Mouse (Mus musculus) right cerebral cortex, postnatal 10 days (tissue): ENCODE data around the gene Cubn.
A peak's percentile ranks its signal among the peaks of the same experiment; 100 is the strongest.

Experiments used
- DNase-seq, 2 experiments: peaks; one replicate each; pipeline ENCODE4 v3.0.0; 2021; ENCODE audit warnings: low spot score in 2 of 2

Cubn gene

GRCm38 (mm10) chr2:13491734-13492133 lies at the start of gene Cubn:
Gene Cubn (minus strand): TSS chr2:13491813.
- no peak for DNase-seq

- no peak for DNase-seq
These were observed 48.2 kb upstream of the Cubn start for GRCm38 (mm10) chr2:13539860-13540259.

GRCm38 (mm10) chr2:13538704-13539377 lies 47.2 kb upstream of the Cubn start:
- DNase-seq = no peak

- DNase-seq = no peak
These were observed 46.6 kb upstream of the Cubn start for GRCm38 (mm10) chr2:13538258-13538657.

GRCm38 (mm10) chr2:13537733-13538132 lies 46.1 kb upstream of the Cubn start:
- no peak for DNase-seq

GRCm38 (mm10) chr2:13536747-13537146 lies 45.1 kb upstream of the Cubn start:
- no peak for DNase-seq

- DNase-seq = no peak
These were observed 39.0 kb upstream of the Cubn start for GRCm38 (mm10) chr2:13530639-13531038.

GRCm38 (mm10) chr2:13529253-13529933 lies 37.8 kb upstream of the Cubn start:
- no peak for DNase-seq

GRCm38 (mm10) chr2:13527531-13527930 lies 35.9 kb upstream of the Cubn start:
- DNase-seq = no peak

GRCm38 (mm10) chr2:13527125-13527524 lies 35.5 kb upstream of the Cubn start:
- DNase-seq = no peak

GRCm38 (mm10) chr2:13526205-13526604 lies 34.6 kb upstream of the Cubn start:
- no peak for DNase-seq

- DNase-seq = peak; percentile 48 to 64
These were observed 32.2 kb upstream of the Cubn start for GRCm38 (mm10) chr2:13523540-13524456.

GRCm38 (mm10) chr2:13522106-13522505 lies 30.5 kb upstream of the Cubn start:
- no peak for DNase-seq

- no peak for DNase-seq
These were observed 23.3 kb upstream of the Cubn start for GRCm38 (mm10) chr2:13514949-13515348.

GRCm38 (mm10) chr2:13502717-13503116 lies 11.1 kb upstream of the Cubn start:
- DNase-seq = no peak

GRCm38 (mm10) chr2:13501553-13501952 lies 9.9 kb upstream of the Cubn start:
- no peak for DNase-seq

GRCm38 (mm10) chr2:13500298-13500999 lies 8.8 kb upstream of the Cubn start:
- DNase-seq = peak in 1 of 2 experiments; percentile 47

- DNase-seq = no peak
These were observed 7.6 kb upstream of the Cubn start for GRCm38 (mm10) chr2:13499196-13499595.

- DNase-seq = no peak
These were observed 4.5 kb upstream of the Cubn start for GRCm38 (mm10) chr2:13496087-13496486.

GRCm38 (mm10) chr2:13492927-13493326 lies 1.3 kb upstream of the Cubn start:
- DNase-seq = no peak

GRCm38 (mm10) chr2:13490480-13490879 lies 1.1 kb downstream of the Cubn start:
- no peak for DNase-seq

- DNase-seq = no peak
These were observed 5.1 kb downstream of the Cubn start for GRCm38 (mm10) chr2:13486470-13486869.
